9 mouse cellular contexts compared by ENCODE assay signal in the genomic region with DNA sequence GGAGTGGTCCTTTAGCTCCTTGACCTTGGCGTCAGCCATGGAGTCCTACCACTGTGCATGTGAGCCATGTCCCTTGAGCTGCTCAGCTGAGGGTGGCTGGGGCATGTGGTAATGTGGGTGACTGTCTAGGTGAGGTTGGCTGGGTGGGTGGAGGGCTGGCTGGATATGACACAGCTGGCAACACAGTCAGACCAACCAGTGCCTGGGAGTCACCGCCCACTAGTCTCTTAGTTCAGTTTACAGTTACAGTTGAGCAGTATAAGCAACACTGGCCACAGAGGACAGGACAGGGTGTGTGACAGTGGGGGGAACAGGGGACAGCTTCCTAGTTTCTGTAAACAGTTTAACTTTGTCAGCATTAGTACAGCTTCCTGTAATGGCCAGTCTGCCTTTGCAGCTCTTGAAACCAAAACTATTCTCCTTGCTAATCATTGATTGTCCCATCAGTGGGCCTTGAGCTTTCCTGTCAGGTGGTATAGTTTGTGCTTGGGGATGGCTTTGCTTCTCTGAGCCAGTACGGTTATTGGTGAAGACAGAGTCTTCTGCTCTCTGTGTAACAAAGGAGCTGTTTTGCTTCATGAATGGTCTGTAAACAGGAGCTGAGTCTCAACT. TPM values are rescaled to one million over a fixed set of nuclear protein-coding genes. Genes with fewer than 3 reads are reported as not detected.
DNase-seq lines count a peak whose midpoint lies in the region; ATAC-seq and TF ChIP-seq lines count a peak whose summit lies in the region.
"Had no signal": no experiment of that assay in that cellular context is flagged by ENCODE, and none has a peak within 500 bp of the region (broad histone marks: within the 10 kb centered on the region; RNA-seq: fewer than 3 reads in every experiment).

No protein-coding gene starts in this region.

- TF ChIP-seq CTCF in hindbrain, postnatal 0 days (IDR thresholded peaks at IDR 0.05; ENCODE audit: low read depth): no peak

- peaks cover 64% of the 10 kb centered on the region for H3K36me3 ChIP-seq in midbrain, embryonic 10.5 days
- no peaks in the 10 kb centered on the region for H3K36me3 ChIP-seq in hindbrain, postnatal 0 days (ENCODE audit: insufficient read depth, low read length)

- ATAC-seq in hindbrain, postnatal 0 days: no peak

- H3K9me3 ChIP-seq in midbrain, embryonic 10.5 days (replicated peaks): no peaks in the 10 kb centered on the region; the same call in 1 of the 2 replicates
- H3K9me3 ChIP-seq in hindbrain, postnatal 0 days (ENCODE audit: low read length): no peaks in the 10 kb centered on the region
- H3K9me3 ChIP-seq: forebrain, embryonic 10.5 days had no signal

- H3K4me2 ChIP-seq in hindbrain, postnatal 0 days (ENCODE audit: low read depth, low read length): no peak overlapping the region

- 93% methylated on average over 3 of the region's 3 CpGs for WGBS in midbrain, embryonic 10.5 days
- WGBS in hindbrain, postnatal 0 days: 79% methylated on average over 3 of the region's 3 CpGs

- no peaks in the 10 kb centered on the region for H3K27me3 ChIP-seq in midbrain, embryonic 10.5 days (ENCODE audit: low read depth, poor library complexity, severe bottlenecking)
- H3K27me3 ChIP-seq in hindbrain, postnatal 0 days (ENCODE audit: insufficient read depth, low read length): no peaks in the 10 kb centered on the region

- peak; percentile 96 for DNase-seq in heart, adult 11 months
- DNase-seq in heart, postnatal 4 days: no peak
- DNase-seq in A20 (ENCODE audit: low read depth, low spot score): peak; percentile 30
- peak; percentile 83 for DNase-seq in induced T-regulatory cell, adult 2 months (ENCODE audit: low read depth)
- peak; percentile 75 for DNase-seq in lung, postnatal 25 days (ENCODE audit: low spot score)
- DNase-seq in midbrain, embryonic 10.5 days (ENCODE audit: low spot score): no peak
- DNase-seq in adipocyte (ENCODE audit: low spot score): no peak
- DNase-seq in hindbrain, postnatal 0 days (ENCODE audit: low spot score): no peak

- H3K27ac ChIP-seq in midbrain, embryonic 10.5 days (replicated peaks): no peak overlapping the region
- H3K27ac ChIP-seq in hindbrain, postnatal 0 days: no peak overlapping the region
- H3K27ac ChIP-seq: forebrain, embryonic 10.5 days had no signal

- no peak overlapping the region for H3K4me3 ChIP-seq in midbrain, embryonic 10.5 days
- no peak overlapping the region for H3K4me3 ChIP-seq in hindbrain, postnatal 0 days (ENCODE audit: low read length)
- H3K4me3 ChIP-seq: forebrain, embryonic 10.5 days had no signal

- peaks cover 40% of the 10 kb centered on the region for H3K4me1 ChIP-seq in midbrain, embryonic 10.5 days
- peaks cover 27% of the 10 kb centered on the region for H3K4me1 ChIP-seq in hindbrain, postnatal 0 days (ENCODE audit: insufficient read depth, low read length)

- no peak overlapping the region for H3K9ac ChIP-seq in hindbrain, postnatal 0 days (replicated peaks; ENCODE audit: low read length)

RNA-seq across cellular contexts. Expression of gene Gna13, which starts 6.5 kb away (rescaled TPM):
- 10 to 100 TPM; 42.7 to 49.0 TPM for total RNA-seq in heart, postnatal 4 days (2021)
- polyA plus RNA-seq in midbrain, embryonic 10.5 days (2016; fragmentation: Nextera tagmentation; extraction: Ambion mirVana): 16.9 and 18.8 TPM in 2 replicates
- total RNA-seq in hindbrain, postnatal 0 days (2014; rRNA removed): 55.0 and 69.3 TPM in 2 replicates
- polyA plus RNA-seq in hindbrain, postnatal 0 days (2015; fragmentation: Nextera tagmentation; extraction: Ambion mirVana): 38.1 and 44.4 TPM in 2 replicates

RNA-seq across cellular contexts. Expression of gene 9930022D16Rik, which starts 44.6 kb away (rescaled TPM):
- not detected for total RNA-seq in heart, postnatal 4 days (2021)
- not detected in 2 replicates for polyA plus RNA-seq in midbrain, embryonic 10.5 days (2016; fragmentation: Nextera tagmentation; extraction: Ambion mirVana)
- not detected in 2 replicates for total RNA-seq in hindbrain, postnatal 0 days (2014; rRNA removed)
- polyA plus RNA-seq in hindbrain, postnatal 0 days (2015; fragmentation: Nextera tagmentation; extraction: Ambion mirVana): not detected in 2 replicates
- polyA plus RNA-seq: forebrain, embryonic 10.5 days had no signal

RNA-seq across cellular contexts. Expression of gene Amz2, which starts 56.6 kb away (rescaled TPM):
- total RNA-seq in heart, postnatal 4 days (2021): 10 to 100 TPM; 46.9 to 49.4 TPM
- 45.2 and 46.0 TPM in 2 replicates for polyA plus RNA-seq in midbrain, embryonic 10.5 days (2016; fragmentation: Nextera tagmentation; extraction: Ambion mirVana)
- total RNA-seq in hindbrain, postnatal 0 days (2014; rRNA removed): 145 and 151 TPM in 2 replicates
- 38.4 and 38.8 TPM in 2 replicates for polyA plus RNA-seq in hindbrain, postnatal 0 days (2015; fragmentation: Nextera tagmentation; extraction: Ambion mirVana)

Comparison
In these comparisons a context has a peak if more than half of its experiments do, and no peak if none do; other contexts are left out.
1. DNase-seq: peak in heart, adult 11 months (single experiment), A20 (single experiment), induced T-regulatory cell, adult 2 months (single experiment) and lung, postnatal 25 days (single experiment); none in heart, postnatal 4 days (single experiment), midbrain, embryonic 10.5 days (single experiment), adipocyte (single experiment) and hindbrain, postnatal 0 days (single experiment).